Mouse (Mus musculus) cerebellum, adult 2 months (tissue): ENCODE measurements at regions not wholly inside any gene's neighbourhood (a gene's known extent, or its start where the extent isn't known, plus 50 kb on each side); places are given as distances from the start of the nearest gene placed in this dataset.

Source experiments
- CTCF ChIP-seq: fragments of 200-500 bp; IDR thresholded peaks from 2 replicates; pipeline ENCODE4 v1.5.1; 2011; ENCODE audit warnings: low read depth, mild to moderate bottlenecking, control low read depth, low read length, moderate library complexity, borderline replicate concordance; ENCODE audit not compliant: insufficient read depth
- POLR2A ChIP-seq: fragments of 200-500 bp; IDR thresholded peaks from 2 replicates; pipeline ENCODE4 v1.6.1; 2011; ENCODE audit warnings: low read length, control low read depth, borderline replicate concordance; ENCODE audit not compliant: insufficient read depth

GRCm38 (mm10) chr3:137014686-137015085 is 326.2 kb upstream of the Emcn start:
- TF ChIP-seq CTCF (no peak), POLR2A (no peak)
